Mouse (Mus musculus) ZHBTc4 (cell line): ENCODE measurements at regions not wholly inside any gene's neighbourhood (a gene's known extent, or its start where the extent isn't known, plus 50 kb on each side); places are given as distances from the start of the nearest gene placed in this dataset.

Experiments
- DNase-seq: peaks from one replicate; pipeline ENCODE4 v3.0.0-alpha.2; 2011; ENCODE audit warnings: low read depth, low spot score

- DNase-seq = no peak
These were observed 979.5 kb upstream of the Car8 start for GRCm38 (mm10) chr4:9218380-9218779.

- DNase-seq = no peak
These were observed 969.8 kb upstream of the Car8 start for GRCm38 (mm10) chr4:9208606-9209005.

- DNase-seq = no peak
These were observed 961.2 kb upstream of the Car8 start for GRCm38 (mm10) chr4:9200012-9200411.

GRCm38 (mm10) chr4:9196435-9196834 is 957.6 kb upstream of the Car8 start:
- DNase-seq = no peak

GRCm38 (mm10) chr4:9193121-9193520 is 954.3 kb upstream of the Car8 start:
- no peak for DNase-seq

GRCm38 (mm10) chr4:9185156-9185875 is 946.5 kb upstream of the Car8 start:
- no peak for DNase-seq

- peak; percentile 73 for DNase-seq
These were observed 945.7 kb upstream of the Car8 start for GRCm38 (mm10) chr4:9184451-9185121.

- no peak for DNase-seq
These were observed 935.5 kb upstream of the Car8 start for GRCm38 (mm10) chr4:9174365-9174764.

- DNase-seq = no peak
These were observed 923.5 kb upstream of the Car8 start for GRCm38 (mm10) chr4:9162374-9162773.

- no peak for DNase-seq
These were observed 922.9 kb upstream of the Car8 start for GRCm38 (mm10) chr4:9161814-9162133.

GRCm38 (mm10) chr4:9161068-9161813 is 922.4 kb upstream of the Car8 start:
- DNase-seq = no peak

GRCm38 (mm10) chr4:9147732-9148131 is 908.9 kb upstream of the Car8 start:
- no peak for DNase-seq

- no peak for DNase-seq
These were observed 905.7 kb upstream of the Car8 start for GRCm38 (mm10) chr4:9144226-9145215.

- DNase-seq = no peak
These were observed 904.2 kb upstream of the Car8 start for GRCm38 (mm10) chr4:9143087-9143486.

- DNase-seq = no peak
These were observed 903.3 kb upstream of the Car8 start for GRCm38 (mm10) chr4:9141946-9142683.

GRCm38 (mm10) chr4:9140691-9141090 is 901.9 kb upstream of the Car8 start:
- DNase-seq = no peak

GRCm38 (mm10) chr4:9136657-9137056 is 897.8 kb upstream of the Car8 start:
- no peak for DNase-seq

- peak; percentile 34 for DNase-seq
These were observed 897.3 kb upstream of the Car8 start for GRCm38 (mm10) chr4:9136188-9136569.

- peak; percentile 91 for DNase-seq
These were observed 896.8 kb upstream of the Car8 start for GRCm38 (mm10) chr4:9135481-9136187.

- no peak for DNase-seq
These were observed 894.9 kb upstream of the Car8 start for GRCm38 (mm10) chr4:9133695-9134094.
